Mouse (Mus musculus): ENCODE data around the gene Pitpnm1.
"Not testable (repeated sequence)": the region's sequence is repeated elsewhere in the genome, so short reads cannot be mapped to it uniquely, and the experiment has no call there.

Gene Pitpnm1

DNA sequence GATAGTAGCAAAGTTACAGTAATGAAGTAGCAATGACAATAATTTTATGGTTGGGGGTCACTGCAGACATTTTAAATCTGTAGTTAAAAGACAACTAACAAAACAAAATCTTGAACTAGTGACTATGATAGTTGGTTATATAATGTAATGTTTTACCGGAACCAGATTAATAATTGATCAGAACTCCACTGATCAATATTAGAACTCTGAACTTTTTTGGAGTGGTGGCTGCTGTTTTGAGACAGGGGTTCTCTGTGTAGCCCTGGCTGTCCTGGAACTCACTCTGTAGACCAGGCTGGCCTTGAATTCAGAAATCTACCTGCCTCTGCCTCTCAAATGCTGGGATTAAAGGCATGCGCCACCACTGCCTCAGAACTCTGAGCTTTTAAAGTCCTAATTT lies 31.6 kb upstream of the Pitpnm1 start:
- not testable (repeated sequence) for DNase-seq (ENCODE audit: inconsistent age in 2 of 2, low spot score in 1 of 2)

DNA sequence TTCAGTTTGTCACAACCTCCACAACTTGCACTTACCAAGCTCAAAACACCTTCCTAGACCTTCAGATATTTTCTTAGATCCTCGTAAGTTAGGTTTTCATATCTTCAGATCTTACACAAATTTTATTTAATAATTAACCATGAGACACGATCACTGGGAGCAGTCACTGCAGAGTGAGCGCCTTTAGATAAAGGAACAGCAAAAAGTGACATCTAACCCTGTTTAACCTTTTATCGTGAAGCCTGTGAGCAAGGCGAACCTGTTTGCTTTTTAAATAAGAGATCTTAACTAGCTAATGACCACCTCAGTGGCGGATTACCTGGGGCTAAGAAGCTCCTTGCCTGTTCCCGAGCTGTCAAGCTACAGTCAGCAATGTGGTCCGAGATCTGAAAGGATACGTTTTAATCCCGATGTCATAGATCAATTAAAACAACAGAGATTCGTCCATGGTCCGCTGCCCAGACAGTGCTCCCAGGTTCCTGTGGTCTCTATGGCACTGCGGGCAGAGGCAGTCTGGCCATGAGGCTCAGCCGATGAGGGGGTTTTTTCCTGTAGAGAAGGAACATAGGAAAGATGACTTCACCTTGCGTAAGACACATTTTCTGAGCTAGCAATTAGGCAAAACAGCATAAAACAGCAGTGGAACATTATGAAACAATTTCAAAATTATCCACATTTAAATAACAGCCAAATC lies 30.9 kb upstream of the Pitpnm1 start:
- no peak for DNase-seq (ENCODE audit: inconsistent age in 2 of 2, low spot score in 1 of 2)

DNA sequence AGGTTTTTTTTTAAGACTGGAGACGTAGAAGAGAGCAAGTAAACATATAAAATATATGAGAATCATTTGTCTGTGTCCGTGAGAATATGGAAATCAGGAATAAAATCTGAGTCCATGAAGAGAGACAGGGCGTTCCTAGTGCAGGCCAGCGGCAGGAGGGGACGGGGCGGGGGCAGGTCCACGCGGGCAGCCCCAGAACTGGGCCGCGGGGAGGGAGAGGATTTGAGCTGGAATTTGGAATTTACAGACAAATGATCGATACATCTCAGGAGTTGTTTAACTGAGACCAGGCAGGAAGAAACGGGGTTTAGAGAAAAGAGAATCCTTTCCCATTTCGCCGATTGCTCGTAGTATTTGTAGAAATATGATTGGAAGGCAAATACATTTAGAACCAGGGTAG lies 29.5 kb upstream of the Pitpnm1 start:
- no peak for DNase-seq (ENCODE audit: inconsistent age in 2 of 2, low spot score in 1 of 2)

DNA sequence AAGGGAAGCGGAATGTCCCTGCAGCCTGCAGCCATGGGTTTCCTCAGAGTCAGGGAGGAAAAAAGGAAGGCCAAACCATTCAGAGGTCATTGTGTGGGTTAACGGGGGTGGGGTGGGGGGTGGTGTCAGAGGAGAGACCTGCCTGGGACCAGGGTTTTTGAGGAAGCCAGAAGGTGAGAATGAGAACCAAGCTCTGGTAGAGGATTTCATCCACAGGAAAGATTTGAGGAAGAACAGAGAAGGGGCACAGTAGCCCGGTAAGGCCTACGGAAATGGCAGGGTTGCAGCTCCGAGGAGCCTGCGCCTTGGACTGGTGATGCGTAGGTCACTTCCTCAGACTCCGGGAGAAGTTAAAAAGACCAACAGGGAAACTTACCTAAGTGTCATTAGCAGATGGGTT lies 29.0 kb upstream of the Pitpnm1 start:
- DNase-seq (ENCODE audit: inconsistent age in 2 of 2, low spot score in 1 of 2), result no peak

DNA sequence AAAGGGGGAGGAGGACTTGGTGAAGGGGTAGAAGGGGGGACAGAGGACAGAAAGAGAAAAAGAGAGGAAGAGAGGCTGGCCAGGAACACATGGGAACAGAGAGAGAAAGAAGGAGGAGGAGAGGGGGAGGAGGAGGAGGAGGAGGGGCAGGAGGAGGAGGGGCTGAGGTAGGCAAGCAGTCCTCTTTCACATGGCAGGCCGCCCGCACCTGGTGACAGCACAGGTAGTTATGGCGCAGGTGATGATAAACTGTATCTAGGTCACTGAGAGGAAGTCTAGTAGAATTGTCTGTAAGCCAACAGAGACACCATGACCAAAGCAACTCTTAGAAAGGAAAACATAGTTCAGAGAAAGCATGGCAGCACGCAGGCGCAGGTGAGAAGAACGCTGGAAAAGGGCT lies 28.4 kb upstream of the Pitpnm1 start:
- no peak for DNase-seq (ENCODE audit: inconsistent age in 2 of 2, low spot score in 1 of 2)

DNA sequence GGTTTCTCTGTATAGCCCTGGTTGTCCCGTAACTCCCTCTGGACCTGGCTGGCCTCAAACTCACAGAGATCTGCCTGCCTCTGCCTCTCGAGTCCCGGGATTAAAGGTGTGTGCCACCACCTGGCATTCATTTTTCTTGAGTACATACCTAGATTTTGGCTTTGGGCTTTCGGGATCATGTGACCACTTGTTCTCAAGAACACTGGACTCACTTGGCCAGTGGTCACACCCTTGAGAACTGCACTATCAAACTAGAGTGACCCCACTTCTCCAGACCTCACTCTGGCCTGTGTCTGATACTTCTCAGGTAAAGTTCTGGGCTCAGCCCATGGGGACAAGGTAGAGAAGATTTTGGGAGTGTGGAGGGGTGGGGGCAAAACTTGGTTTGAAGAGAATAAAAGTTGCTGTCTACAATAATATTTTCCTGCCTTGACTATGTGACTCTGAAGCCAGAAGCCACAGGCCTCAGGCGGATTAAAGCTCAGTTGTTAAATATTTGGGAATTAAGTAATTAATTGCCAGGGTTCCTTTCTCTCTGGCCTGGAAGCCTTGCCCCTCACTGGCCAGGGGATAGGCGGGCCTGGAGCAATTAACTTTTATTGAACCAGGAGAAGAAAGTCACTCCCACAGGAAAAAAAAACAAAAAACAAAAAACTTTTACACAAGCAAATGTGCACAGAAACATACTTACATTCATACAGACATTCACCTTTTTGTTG lies 26.9 kb upstream of the Pitpnm1 start:
- DNase-seq (ENCODE audit: inconsistent age in 2 of 2, low spot score in 1 of 2), result no peak

DNA sequence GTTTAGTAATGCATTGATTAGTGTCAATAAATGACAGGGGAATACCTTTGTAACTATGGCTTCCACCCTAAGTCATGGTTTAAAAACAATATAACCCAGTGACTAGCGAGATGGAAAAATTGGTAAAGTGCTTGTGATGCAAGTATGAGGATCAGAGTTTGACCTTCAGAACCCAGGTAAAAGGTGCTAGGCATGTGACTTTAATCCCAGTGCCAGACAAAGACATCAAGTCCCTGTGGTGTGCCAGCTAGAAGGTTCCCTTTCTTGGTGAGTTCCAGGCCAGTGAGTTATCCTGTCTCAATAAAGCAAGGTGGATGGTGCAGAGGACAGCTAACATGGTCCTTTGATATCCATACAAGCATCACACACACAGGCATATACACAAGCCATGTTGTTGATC lies 24.3 kb upstream of the Pitpnm1 start:
- no peak for DNase-seq (ENCODE audit: inconsistent age in 2 of 2, low spot score in 1 of 2)

DNA sequence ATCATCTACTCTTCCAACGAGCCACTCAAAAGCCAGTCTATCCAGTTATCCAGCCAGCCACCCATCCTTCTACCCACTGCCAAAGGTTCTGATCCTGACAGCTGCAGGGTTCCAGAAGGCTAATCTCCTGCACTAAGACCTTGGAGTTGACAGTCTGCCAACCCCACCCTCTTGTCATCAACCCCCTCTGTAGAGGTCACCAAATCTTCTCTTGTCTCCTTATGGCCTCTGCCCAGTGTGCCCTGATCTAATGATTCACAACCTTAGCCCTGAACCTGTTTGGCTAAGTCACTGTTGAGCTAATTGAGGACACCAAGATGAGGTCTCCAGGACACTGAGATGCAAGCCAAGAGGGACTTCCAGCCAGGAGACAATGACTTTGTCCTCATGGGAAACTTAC lies 20.2 kb upstream of the Pitpnm1 start:
- DNase-seq (ENCODE audit: inconsistent age in 2 of 2, low spot score in 1 of 2), result peak; percentile 27 to 51

DNA sequence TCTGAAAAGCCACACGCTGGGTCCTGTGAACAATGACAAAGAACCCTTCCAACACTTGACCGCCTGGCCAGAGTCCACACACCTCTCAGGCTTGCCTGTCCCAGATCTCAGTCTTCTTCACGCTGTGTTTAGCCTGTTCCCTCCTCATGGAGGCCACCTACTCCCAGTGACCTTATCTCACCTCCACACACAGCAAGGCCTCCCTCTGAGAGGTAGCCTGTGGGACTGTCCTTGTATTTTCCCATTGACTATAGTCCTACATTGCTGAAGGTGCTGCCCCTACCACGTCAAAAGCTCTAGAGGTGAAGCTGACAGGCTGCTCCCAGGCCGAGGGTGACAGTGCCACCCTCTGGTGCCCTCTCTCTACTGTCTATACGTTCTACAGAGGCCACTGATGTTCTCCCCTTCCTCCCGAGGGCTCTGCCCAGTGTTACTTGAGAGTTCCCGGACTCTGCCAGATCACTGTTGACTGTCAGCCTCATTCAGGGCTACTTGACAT lies 19.2 kb upstream of the Pitpnm1 start:
- peak; percentile 3 to 34 for DNase-seq (ENCODE audit: inconsistent age in 2 of 2, low spot score in 1 of 2)

DNA sequence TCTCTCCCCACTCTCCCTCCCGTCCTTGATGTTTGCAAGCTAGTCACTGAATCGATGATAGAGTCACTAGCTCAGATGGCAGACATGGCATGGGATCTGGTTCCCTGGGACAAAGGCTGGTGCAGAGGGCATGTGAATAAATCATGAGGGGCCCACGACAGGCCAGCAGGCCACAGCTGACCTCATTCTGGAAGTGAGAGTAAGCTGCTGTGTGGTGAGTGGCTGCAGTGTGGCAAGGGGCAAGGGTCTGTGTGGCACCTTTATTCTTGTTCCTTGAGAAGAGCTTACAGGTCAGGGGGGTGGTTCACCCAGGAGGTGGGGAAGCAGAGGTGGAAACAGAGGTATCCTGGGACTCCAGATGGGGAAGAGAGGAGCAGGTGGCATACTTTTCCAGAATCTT lies 18.4 kb upstream of the Pitpnm1 start, which contains the start of gene Cabp2:
Gene Cabp2, plus strand, starts transcription at position 185 of the 400 bp plus-strand sequence.
- DNase-seq (ENCODE audit: inconsistent age in 2 of 2, low spot score in 1 of 2), result no peak

DNA sequence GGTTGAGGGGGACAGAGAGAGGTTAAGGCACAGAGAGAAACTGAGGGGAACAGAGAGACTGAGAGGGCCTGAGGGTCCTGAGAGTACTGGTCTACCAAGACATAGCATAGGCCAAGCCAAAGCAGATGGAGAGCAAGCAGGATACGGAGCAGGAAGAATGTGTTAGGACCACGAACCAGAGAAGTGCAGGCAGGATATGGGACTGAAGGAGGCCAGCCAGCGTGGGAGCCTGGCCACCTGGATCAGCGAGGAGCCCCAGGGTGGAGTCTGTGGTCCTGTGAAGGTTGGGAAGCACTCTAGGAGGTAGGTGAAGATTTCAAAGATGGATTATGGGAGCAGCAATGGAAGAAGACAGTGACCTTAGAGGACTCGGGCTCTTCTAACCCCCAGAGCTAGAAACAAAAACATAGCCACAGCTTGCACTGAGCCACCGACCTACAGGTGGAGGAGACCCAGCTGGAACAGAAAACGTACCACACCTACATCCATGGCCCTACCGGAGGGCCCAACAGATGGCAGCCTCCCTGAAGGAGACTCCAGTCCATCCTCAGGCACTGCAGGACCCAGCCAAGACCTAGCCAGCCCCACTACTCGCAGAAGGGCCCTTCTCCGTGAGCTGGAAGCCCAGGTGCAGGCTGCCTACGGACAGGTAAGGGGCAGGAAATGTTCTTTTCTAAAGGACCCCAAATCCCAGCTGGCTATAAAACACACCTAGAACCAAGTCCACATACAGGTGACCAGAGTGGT lies 17.4 kb upstream of the Pitpnm1 start:
- DNase-seq (ENCODE audit: inconsistent age in 2 of 2, low spot score in 1 of 2), result no peak

DNA sequence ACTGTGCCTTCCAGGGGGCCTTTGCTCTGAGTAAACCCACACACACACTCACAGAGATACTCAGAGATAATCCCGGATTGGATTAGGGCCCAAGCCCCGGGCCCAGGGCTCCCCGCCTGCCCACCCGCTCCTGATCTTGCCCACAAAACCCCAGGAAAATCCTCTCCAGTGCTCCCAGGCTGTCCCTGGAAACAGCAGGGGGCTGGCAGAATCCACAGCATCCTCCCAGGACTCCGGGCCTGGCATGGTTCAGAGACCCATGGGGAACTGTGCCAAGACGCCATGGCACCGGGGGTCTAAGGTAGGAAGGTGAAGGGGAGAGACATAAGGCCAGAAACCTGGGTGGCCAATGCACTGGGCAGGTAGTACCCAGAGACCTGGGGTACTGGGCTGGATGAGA lies 16.5 kb upstream of the Pitpnm1 start:
- no peak for DNase-seq (ENCODE audit: inconsistent age in 2 of 2, low spot score in 1 of 2)

DNA sequence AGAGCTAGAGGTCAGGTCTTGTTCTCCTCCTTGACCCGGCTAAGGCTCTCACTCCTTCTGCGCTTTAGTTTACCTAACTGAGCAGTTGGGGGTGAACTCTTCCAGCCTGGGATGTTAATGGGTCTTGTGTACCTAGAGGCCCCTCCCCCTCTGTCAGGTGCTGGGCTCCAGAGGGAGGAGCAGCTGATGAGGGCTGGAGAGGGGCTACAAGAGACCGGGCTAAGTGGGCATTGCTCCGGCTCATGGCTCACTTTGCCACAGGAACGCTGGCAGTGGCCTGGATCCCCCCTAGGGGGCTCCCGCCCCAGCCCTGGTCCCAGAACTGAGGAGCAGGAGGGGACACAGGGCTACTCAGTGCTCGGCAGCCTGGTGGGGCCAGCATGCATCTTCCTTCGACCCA lies 16.0 kb upstream of the Pitpnm1 start:
- DNase-seq (ENCODE audit: inconsistent age in 2 of 2, low spot score in 1 of 2), result peak in 1 of 2 experiments; percentile 23

DNA sequence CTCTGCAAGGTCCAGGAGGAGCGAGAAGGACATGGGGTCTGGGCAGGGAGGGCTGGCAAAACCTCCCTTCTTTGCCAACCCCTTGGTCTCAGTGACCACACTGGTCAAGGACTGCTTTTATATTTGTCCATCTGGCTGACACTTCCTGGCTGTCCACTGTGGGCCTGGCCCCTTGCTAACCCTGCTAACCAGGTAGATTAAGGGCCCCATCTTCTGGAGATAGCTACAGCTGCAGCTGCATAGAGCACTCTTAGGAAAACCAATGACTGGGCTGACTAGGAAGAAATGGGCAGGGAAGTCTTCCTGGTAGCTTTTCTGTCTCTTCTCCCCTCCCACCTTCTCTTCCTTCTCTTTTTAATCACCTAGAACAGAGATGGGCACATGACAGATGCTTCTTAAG lies 14.8 kb upstream of the Pitpnm1 start:
- DNase-seq (ENCODE audit: inconsistent age in 2 of 2, low spot score in 1 of 2), result peak in 1 of 2 experiments; percentile 56

DNA sequence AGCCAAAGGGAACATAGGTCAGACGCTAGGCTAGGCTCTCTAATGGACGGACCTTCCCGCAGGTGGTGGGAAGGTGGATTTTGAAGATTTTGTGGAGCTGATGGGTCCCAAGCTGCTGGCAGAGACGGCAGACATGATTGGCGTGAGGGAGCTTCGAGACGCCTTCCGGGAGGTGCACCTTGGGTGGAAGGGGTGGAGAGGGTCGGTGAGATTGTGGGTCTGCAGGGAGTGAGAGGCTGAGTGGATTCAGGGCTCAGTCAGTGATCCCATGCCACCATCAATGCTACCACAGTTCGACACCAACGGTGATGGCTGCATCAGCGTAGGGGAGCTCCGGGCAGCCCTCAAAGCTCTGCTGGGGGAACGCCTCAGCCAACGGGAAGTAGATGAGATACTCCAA lies 13.6 kb upstream of the Pitpnm1 start:
- peak in 1 of 2 experiments; percentile 2 for DNase-seq (ENCODE audit: inconsistent age in 2 of 2, low spot score in 1 of 2)

DNA sequence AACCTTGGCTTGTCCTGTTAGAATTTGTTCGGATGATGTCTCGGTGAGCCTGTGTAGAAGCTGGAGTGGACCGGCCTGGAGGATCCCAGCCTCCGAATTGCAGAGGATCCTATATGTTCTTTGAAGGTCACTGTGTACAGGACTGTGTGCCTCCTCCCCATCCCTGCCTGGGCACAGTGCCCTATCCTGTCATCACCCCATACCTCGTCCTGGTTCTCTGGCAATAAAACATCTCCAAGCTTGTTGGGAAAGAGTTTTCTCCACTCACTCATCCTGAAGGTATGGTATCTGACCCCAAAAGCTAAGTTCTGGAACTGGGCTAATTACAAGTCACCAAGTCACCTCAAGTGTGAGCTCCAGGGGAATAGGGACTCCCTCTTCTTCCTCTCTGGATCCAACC lies 12.7 kb upstream of the Pitpnm1 start:
- peak; percentile 31 for DNase-seq (ENCODE audit: inconsistent age in 2 of 2, low spot score in 1 of 2)

DNA sequence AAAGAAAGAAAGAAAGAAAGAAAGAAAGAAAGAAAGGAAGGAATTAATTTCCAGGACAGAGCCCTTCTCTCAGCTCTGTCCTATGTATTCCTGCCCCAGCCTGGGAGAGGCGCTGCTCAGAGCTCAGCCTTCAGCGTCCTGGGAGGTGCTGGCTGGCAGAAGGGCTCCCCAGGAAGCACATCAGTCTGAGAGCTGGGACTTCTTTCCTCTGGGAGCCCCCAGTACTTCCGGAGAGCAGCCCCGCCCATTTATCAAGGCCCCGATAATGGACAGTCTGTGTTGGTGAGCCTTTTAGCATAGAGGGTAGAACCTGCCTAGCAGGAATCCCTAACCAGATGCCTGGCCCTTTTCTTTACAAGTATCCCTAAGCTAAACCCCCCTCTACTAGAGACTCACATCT lies 11.7 kb upstream of the Pitpnm1 start:
- no peak for DNase-seq (ENCODE audit: inconsistent age in 2 of 2, low spot score in 1 of 2)

DNA sequence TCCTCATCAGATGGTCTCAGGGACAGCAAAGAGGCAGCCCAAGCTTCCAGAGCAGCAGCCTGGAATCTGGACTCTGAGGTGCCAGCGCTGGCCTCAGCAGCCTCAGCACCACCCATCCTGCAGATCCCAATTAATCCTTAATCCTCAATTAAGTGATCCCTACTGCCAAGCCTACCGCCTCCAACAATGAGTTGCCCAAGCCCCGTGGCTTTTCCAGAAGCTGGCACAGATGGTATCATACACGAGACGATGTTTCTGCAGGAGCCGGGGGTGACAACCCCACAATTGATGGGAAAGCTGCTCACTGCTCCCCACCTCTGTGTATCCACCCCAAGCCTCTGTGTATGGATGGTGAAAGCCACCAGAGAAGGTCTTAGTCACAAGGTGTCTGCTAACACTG lies 10.7 kb upstream of the Pitpnm1 start:
- no peak for DNase-seq (ENCODE audit: inconsistent age in 2 of 2, low spot score in 1 of 2)

DNA sequence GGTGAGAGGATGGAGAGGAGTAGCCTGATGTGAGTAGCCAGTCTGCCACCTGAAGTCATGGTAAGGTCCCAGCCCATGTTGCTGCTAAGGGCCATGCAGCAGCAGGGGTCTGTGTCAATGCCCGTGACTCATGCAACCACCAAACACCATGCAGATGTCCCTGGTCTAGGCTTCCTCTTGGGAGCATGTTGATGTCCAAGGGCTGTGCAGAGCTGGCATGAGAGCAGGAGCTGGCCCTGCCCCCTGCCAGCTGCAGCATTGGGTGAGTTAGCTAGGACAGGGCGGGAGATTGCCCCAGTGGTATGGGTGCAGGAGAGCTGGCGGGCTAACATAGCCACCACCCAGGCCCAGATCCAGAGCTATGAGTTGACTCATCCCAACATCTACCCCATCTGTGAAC lies 9.4 kb upstream of the Pitpnm1 start:
- DNase-seq (ENCODE audit: inconsistent age in 2 of 2, low spot score in 1 of 2), result no peak

DNA sequence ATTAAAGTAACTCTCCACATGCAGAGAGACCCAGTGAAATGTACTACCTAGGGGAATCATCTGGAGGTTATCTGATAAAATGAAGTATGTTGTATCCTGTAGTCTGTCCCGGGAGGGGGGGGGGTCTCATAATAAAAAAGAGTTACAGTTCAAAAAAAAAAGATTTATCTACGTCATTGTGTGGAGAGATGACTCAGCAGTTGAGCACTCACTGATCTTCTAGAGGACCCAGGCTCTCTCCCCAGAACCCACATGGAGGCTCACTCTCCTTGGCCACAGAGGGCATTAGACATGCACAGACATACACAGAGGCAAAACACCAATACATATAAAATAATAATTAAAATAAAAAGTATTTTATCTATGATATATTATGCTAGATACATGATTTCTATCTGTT lies 8.4 kb upstream of the Pitpnm1 start:
- no peak for DNase-seq (ENCODE audit: inconsistent age in 2 of 2, low spot score in 1 of 2)

DNA sequence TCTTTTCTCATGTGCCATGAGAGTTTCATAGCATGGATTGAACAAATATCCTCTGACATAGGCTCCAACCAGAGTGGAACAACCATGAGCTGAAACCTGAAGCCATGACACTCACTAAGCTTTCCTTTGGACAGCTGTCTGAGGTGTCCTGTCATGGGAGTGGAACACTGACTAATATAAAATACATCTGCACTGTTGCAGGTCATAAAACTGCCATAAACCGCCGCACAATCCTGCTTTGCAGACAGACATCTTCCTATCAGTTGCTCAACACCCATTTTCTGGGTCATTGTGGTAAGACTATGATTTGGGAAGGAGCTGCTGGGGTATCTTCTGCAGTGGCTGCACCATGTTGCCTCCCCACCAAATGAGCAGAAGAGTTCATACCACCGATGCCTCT lies 7.0 kb upstream of the Pitpnm1 start:
- DNase-seq (ENCODE audit: inconsistent age in 2 of 2, low spot score in 1 of 2), result no peak

DNA sequence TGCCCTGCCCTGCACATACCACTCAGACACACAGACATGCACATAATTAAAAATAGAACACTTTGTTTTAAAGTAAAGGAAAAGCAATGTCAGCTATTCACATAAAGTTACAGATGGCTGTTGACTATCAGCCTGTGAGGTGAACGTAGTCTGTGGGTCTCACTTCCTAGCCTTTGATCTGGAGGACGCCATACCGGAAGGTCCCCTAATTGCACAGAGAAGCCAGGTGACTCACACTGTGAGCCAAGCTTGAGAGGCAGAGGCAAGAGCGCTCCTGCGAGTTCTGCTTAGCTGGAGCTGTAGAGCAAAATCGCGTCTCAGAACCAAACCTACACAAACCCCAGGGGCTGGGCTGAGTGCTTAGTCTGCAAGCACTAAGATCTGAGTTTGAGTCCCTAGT lies 6.0 kb upstream of the Pitpnm1 start:
- no peak for DNase-seq (ENCODE audit: inconsistent age in 2 of 2, low spot score in 1 of 2)
